Mouse (Mus musculus): ENCODE data around the gene C1galt1. TPM values are rescaled to one million over a fixed set of nuclear protein-coding genes. Genes with fewer than 3 reads are reported as not detected.
A peak's percentile ranks its signal among the peaks of the same experiment; 100 is the strongest.

Gene C1galt1
- polyA plus RNA-seq, 1 experiment, result 26.3 TPM

DNA sequence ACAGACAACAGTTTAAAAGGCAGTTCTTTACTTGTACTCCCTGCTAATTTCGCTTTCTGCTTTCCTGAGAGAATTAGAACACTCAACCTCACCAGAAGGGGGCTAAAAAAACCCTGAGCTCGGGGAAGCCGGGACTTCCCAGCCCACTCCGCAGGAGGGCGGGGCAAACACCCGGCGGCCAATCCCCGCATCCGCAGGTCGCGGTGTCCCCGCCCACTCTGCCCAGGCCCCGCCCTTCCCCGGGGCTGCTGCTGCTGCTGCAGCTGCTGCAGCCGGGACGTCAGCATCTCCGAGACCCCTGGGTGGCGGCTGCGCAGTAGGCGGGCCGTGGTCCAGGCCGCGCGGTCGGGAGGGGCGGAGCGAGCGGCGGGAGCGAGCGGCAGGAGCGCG is 235 bp upstream of the C1galt1 start:
- peak overlapping the region; percentile 12; the same call in 1 of the 2 replicates for H3K4me3 ChIP-seq (ENCODE audit: insufficient read depth, low read length)
- 0 out of 2 replicates have a peak overlapping the region, but pooled peaks have one; percentile 9 for H3K27ac ChIP-seq (ENCODE audit: insufficient read depth, low read length)

DNA sequence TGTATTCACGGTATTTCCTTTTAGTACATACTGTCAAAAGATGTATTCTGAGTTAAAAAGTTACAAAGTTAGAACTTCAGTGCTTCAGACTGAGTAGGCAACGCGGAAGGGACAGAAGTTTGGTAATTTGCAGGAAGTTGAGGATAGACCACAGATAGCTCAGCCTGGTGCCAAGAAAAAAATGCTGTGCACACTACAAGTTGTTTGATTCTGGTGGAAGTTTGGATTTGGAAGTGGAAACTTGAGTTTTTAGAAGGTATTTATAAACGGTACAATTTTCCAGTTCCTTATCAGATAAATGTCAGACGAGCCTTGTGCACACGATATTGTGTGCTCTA is 1.0 kb downstream of the C1galt1 start:
- H3K4me1 ChIP-seq (ENCODE audit: control insufficient read depth, insufficient read depth, low read length), result peaks cover 5% of the 10 kb centered on the region
- TF ChIP-seq POLR2A (IDR thresholded peaks at IDR 0.05; ENCODE audit: low read depth, low read length), result no peak
- peak overlapping the region; percentile 51 for H3K27ac ChIP-seq (ENCODE audit: insufficient read depth, low read length)
- H3K4me3 ChIP-seq (ENCODE audit: insufficient read depth, low read length), result peak overlapping the region; percentile 98

More for the DNA sequence above, 235 bp upstream of the C1galt1 start:
- TF ChIP-seq POLR2A (IDR thresholded peaks at IDR 0.05; ENCODE audit: low read depth, low read length) (no peak), CTCF (IDR thresholded peaks at IDR 0.05; ENCODE audit: borderline replicate concordance, insufficient read depth, low read length) (no peak)
- peaks cover 5% of the 10 kb centered on the region for H3K4me1 ChIP-seq (ENCODE audit: control insufficient read depth, insufficient read depth, low read length)

DNA sequence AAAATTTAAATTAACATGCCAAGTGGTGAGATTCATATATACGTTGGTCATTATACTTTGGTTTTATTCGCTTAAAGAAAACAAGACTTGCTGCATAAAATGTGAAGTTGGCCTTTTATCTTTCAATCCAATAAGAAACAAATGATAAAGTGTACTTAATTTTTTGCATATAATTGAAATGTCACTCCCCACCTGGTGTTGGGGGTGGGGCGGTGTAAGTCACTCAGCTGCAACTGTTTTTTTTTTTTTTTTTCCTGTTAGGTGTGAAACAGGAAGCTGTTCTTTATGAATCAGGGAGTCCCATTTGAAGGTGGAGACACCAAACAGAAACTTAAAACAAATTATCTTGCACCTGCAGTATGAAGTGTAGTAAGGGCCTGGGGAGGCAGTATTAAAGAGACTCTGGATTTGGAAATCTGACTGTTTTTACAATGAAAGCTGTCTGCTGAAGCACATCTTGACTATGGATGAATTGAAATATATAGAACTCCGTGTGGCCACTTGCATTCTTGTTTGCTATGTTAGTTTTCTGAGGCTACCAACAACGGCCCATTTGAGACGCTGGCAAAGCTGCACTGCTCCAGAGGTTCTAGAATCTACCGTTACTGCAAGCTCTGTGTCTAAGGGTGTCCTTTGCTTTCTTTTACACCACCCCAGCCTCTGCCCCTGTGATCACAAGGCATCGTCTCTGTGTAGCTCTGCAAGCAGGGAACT is 2.2 kb downstream of the C1galt1 start:
- Histone ChIP-seq H3K4me1 (ENCODE audit: control insufficient read depth, insufficient read depth, low read length) (peaks cover 5% of the 10 kb centered on the region), H3K4me3 (ENCODE audit: insufficient read depth, low read length) (no peak overlapping the region), H3K27ac (ENCODE audit: insufficient read depth, low read length) (no peak overlapping the region)
- no peak for TF ChIP-seq POLR2A (IDR thresholded peaks at IDR 0.05; ENCODE audit: low read depth, low read length)
- TF ChIP-seq CTCF (IDR thresholded peaks at IDR 0.05; ENCODE audit: borderline replicate concordance, insufficient read depth, low read length), result no peak

DNA sequence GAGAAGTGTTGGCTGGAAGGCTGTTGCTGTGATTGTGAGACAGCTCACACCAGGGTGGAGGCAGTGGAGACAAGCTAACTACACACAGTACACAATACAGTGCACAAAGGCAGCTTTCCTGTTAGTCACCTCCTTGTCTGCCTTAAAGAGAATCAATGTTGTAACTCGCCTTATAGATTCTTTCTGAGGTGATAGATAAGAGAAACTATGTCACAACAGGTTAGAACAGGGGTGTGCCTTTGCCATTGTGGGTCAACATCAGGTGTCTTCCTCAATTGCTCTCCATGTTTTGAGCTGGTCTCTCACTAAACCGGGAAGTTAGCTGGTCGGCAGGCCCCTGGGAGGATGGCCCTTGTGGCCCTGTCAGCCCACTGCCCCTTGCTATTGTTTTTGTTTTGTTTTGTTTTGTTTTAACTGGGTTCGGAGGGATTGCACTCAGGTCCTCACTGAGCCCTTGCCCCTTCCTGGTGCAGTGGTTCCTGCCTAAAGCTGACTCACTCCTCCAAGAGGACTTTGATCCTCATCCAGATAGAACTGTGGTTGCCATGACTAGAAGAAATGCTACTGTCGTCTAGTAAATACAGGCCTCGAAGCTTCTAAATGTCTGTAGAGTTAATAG is 3.4 kb downstream of the C1galt1 start:
- no peak overlapping the region for H3K27ac ChIP-seq (ENCODE audit: insufficient read depth, low read length)
- TF ChIP-seq POLR2A (IDR thresholded peaks at IDR 0.05; ENCODE audit: low read depth, low read length), result no peak
- TF ChIP-seq CTCF (IDR thresholded peaks at IDR 0.05; ENCODE audit: borderline replicate concordance, insufficient read depth, low read length), result no peak
- peaks cover 5% of the 10 kb centered on the region for H3K4me1 ChIP-seq (ENCODE audit: control insufficient read depth, insufficient read depth, low read length)
- no peak overlapping the region for H3K4me3 ChIP-seq (ENCODE audit: insufficient read depth, low read length)

DNA sequence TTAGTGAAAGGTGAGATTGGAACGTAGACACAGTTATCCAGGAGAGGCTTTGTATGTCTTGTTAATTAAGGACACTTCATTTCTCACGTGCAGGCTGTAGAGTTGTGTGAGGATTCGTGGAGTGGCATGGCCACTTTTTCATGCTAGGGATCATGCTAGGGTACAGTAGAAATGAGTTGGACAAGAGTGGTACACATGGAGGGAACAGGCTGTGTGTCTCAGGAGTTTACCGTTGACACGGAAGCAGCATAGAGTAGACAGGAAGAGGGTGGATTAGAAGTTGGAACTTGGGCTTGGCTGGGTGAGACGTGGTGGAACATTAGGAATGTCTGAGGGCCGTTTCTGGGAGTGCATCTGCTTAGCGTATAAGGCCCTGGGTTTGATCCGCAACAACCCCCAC is 4.1 kb downstream of the C1galt1 start:
- Histone ChIP-seq H3K4me3 (ENCODE audit: insufficient read depth, low read length) (no peak overlapping the region), H3K4me1 (ENCODE audit: control insufficient read depth, insufficient read depth, low read length) (peaks cover 5% of the 10 kb centered on the region), H3K27ac (ENCODE audit: insufficient read depth, low read length) (no peak overlapping the region)
- TF ChIP-seq CTCF (IDR thresholded peaks at IDR 0.05; ENCODE audit: borderline replicate concordance, insufficient read depth, low read length), result no peak
- TF ChIP-seq POLR2A (IDR thresholded peaks at IDR 0.05; ENCODE audit: low read depth, low read length), result no peak

DNA sequence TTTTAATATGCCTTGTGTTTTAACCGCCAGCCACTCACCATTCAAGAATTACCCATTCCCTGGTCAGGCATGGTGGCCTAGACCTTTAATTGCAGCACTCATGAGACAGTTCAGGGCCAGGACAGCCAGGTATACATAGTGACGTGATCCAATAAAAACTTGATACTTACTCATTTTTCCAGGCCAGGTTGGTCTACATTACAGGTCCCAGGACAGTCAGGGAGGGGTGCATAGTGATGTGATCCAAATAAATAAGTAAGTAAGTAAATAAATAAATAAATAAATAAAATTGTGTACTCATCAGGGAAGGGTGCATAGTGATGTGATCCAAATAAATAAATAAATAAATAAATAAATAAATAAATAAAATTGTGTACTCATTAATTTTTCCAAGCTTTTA is 6.4 kb downstream of the C1galt1 start:
- no peak for TF ChIP-seq CTCF (IDR thresholded peaks at IDR 0.05; ENCODE audit: borderline replicate concordance, insufficient read depth, low read length)
- no peak for TF ChIP-seq POLR2A (IDR thresholded peaks at IDR 0.05; ENCODE audit: low read depth, low read length)
- Histone ChIP-seq H3K4me3 (ENCODE audit: insufficient read depth, low read length) (no peak overlapping the region), H3K4me1 (ENCODE audit: control insufficient read depth, insufficient read depth, low read length) (peaks cover 5% of the 10 kb centered on the region), H3K27ac (ENCODE audit: insufficient read depth, low read length) (no peak overlapping the region)

DNA sequence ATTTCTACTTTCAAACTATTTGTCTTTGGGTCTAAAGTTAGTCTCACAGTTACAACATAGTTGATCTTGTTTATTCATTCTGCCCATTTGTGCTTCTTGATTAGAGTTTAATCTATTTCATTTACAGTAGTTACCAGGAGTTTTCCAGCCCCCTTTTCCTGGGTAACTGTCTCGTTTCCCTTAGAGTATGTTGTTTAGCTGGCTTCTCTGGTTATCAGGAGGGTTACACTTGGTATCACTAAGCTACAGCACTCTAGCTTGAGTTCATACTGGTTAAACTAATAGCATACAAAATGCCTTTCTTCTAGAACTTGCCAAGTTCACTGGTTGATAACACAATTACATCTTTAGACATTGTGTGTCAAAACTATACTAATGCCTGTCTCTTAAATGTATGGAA is 8.3 kb downstream of the C1galt1 start:
- peaks cover 8% of the 10 kb centered on the region for H3K4me1 ChIP-seq (ENCODE audit: control insufficient read depth, insufficient read depth, low read length)
- TF ChIP-seq CTCF (IDR thresholded peaks at IDR 0.05; ENCODE audit: borderline replicate concordance, insufficient read depth, low read length), result no peak
- no peak for TF ChIP-seq POLR2A (IDR thresholded peaks at IDR 0.05; ENCODE audit: low read depth, low read length)
- no peak overlapping the region for H3K4me3 ChIP-seq (ENCODE audit: insufficient read depth, low read length)
- no peak overlapping the region for H3K27ac ChIP-seq (ENCODE audit: insufficient read depth, low read length)

DNA sequence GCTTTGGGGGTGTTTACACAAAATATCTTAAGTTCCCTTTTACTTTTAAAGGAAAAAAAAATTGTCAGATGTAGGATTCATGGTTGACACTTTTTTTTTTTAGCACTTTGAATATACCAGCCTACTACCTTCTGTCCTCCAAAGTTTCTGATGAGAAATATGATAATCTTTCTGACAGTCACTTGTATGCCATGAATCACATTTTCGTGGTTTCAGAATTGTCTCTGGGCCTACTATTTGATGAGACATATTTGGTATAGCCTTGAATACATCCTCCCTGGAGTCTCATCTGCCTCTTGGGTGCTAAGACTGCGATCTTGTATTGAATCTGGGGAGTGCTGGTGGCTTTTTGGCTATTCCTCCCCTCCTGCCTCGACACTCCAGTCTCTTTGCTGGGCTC is 8.8 kb downstream of the C1galt1 start:
- no peak overlapping the region for H3K4me3 ChIP-seq (ENCODE audit: insufficient read depth, low read length)
- peaks cover 6% of the 10 kb centered on the region for H3K4me1 ChIP-seq (ENCODE audit: control insufficient read depth, insufficient read depth, low read length)
- TF ChIP-seq POLR2A (IDR thresholded peaks at IDR 0.05; ENCODE audit: low read depth, low read length), result no peak
- TF ChIP-seq CTCF (IDR thresholded peaks at IDR 0.05; ENCODE audit: borderline replicate concordance, insufficient read depth, low read length), result no peak
- H3K27ac ChIP-seq (ENCODE audit: insufficient read depth, low read length), result no peak overlapping the region

- no peak overlapping the region for H3K27ac ChIP-seq (ENCODE audit: insufficient read depth, low read length)
- no peak for TF ChIP-seq CTCF (IDR thresholded peaks at IDR 0.05; ENCODE audit: borderline replicate concordance, insufficient read depth, low read length)
- no peak for TF ChIP-seq POLR2A (IDR thresholded peaks at IDR 0.05; ENCODE audit: low read depth, low read length)
- H3K4me1 ChIP-seq (ENCODE audit: control insufficient read depth, insufficient read depth, low read length), result peaks cover 11% of the 10 kb centered on the region
- H3K4me3 ChIP-seq (ENCODE audit: insufficient read depth, low read length), result no peak overlapping the region
Observed at GRCm38 (mm10) chr6:7856682-7857290, 12.1 kb downstream of the C1galt1 start.

Measured in embryonic fibroblast, embryonic 13.5 days (primary cell).